Comparison of ENCODE assay signal across 23 mouse cellular contexts in genomic region chr3:101101184-101101583, GRCm38 (mm10).
"Had no signal": no experiment of that assay in that cellular context is flagged by ENCODE, and none has a peak within 500 bp of the region (broad histone marks: within the 10 kb centered on the region; RNA-seq: fewer than 3 reads in every experiment).

No protein-coding gene starts in this region.

- H3K9me3 ChIP-seq: limb, embryonic 10.5 days; limb, embryonic 13.5 days; liver, embryonic 12.5 days; liver, embryonic 15.5 days; lung, embryonic 15.5 days; megakaryocyte, embryonic 14.5 days; midbrain, embryonic 10.5 days; midbrain, embryonic 13.5 days; neural tube, embryonic 12.5 days; neural tube, embryonic 15.5 days; stomach, embryonic 15.5 days had no signal

- H3K4me3 ChIP-seq: limb, embryonic 10.5 days; limb, embryonic 13.5 days; liver, embryonic 12.5 days; liver, embryonic 15.5 days; lung, embryonic 15.5 days; megakaryocyte, embryonic 14.5 days; midbrain, embryonic 10.5 days; midbrain, embryonic 13.5 days; neural tube, embryonic 12.5 days; neural tube, embryonic 15.5 days; stomach, embryonic 15.5 days had no signal

- H3K4me2 ChIP-seq: limb, embryonic 13.5 days; liver, embryonic 12.5 days; liver, embryonic 15.5 days; lung, embryonic 15.5 days; midbrain, embryonic 13.5 days; neural tube, embryonic 12.5 days; neural tube, embryonic 15.5 days; stomach, embryonic 15.5 days had no signal

- H3K27me3 ChIP-seq: limb, embryonic 13.5 days; liver, embryonic 12.5 days; liver, embryonic 15.5 days; lung, embryonic 15.5 days; midbrain, embryonic 13.5 days; neural tube, embryonic 12.5 days; neural tube, embryonic 15.5 days; stomach, embryonic 15.5 days had no signal

- H3K9ac ChIP-seq: limb, embryonic 13.5 days; liver, embryonic 12.5 days; liver, embryonic 15.5 days; lung, embryonic 15.5 days; midbrain, embryonic 13.5 days; neural tube, embryonic 12.5 days; neural tube, embryonic 15.5 days; stomach, embryonic 15.5 days had no signal

- DNase-seq: kidney, adult 9 months; kidney, postnatal 14 days; kidney, postnatal 4 days; liver; lung, adult 18-20 months; lung, postnatal 10 days; lung, postnatal 36 days; right cerebral cortex, adult 18-20 months; right cerebral cortex, postnatal 25 days; spleen, adult 18-20 months; thymus, adult 18-20 months; thymus, postnatal 36 days had no signal

- H3K27ac ChIP-seq: limb, embryonic 10.5 days; limb, embryonic 13.5 days; liver, embryonic 12.5 days; liver, embryonic 15.5 days; lung, embryonic 15.5 days; midbrain, embryonic 10.5 days; midbrain, embryonic 13.5 days; neural tube, embryonic 12.5 days; neural tube, embryonic 15.5 days; stomach, embryonic 15.5 days had no signal

- H3K36me3 ChIP-seq: limb, embryonic 13.5 days; liver, embryonic 12.5 days; liver, embryonic 15.5 days; lung, embryonic 15.5 days; midbrain, embryonic 10.5 days; midbrain, embryonic 13.5 days; neural tube, embryonic 12.5 days; neural tube, embryonic 15.5 days; stomach, embryonic 15.5 days had no signal

- ATAC-seq: liver, embryonic 12.5 days; midbrain, embryonic 13.5 days had no signal

- H3K4me1 ChIP-seq: liver, embryonic 12.5 days; liver, embryonic 15.5 days; megakaryocyte, embryonic 14.5 days had no signal
